Mouse (Mus musculus) NIH3T3 (cell line): ENCODE measurements around the gene 4930595D18Rik.

Source experiments
- DNase-seq: peaks from one replicate; pipeline ENCODE4 v3.0.0-alpha.2; 2012; ENCODE audit warnings: low read depth

The 4930595D18Rik gene

GRCm38 (mm10) chr12:111184476-111184875 is at the start of gene 4930595D18Rik:
TSS of gene 4930595D18Rik (minus strand) at chr12:111184491.
- no peak for DNase-seq

- DNase-seq = no peak
These were observed 49.5 kb upstream of the 4930595D18Rik start for GRCm38 (mm10) chr12:111233798-111234197.

GRCm38 (mm10) chr12:111230793-111231192 is 46.5 kb upstream of the 4930595D18Rik start:
- DNase-seq = no peak

DNA sequence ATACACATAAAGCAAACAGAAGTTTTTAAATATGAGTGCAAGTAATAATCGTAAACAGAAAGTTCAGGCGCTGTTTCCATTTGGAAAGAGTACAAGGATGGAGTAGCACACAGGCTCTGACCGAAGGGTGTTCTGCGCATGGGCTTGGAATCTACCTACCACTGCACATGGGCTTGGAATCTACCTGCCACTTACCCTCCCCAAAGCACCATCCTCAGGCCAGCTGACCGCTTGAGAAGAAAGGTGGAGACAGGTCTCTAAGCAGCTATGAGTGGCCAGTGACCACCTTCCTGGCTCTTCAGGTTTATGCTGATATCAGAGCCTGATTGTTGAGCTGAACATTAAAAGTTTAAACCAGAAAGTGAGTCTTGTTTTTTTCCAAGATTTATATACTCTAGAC is 44.2 kb upstream of the 4930595D18Rik start:
- DNase-seq = no peak

DNA sequence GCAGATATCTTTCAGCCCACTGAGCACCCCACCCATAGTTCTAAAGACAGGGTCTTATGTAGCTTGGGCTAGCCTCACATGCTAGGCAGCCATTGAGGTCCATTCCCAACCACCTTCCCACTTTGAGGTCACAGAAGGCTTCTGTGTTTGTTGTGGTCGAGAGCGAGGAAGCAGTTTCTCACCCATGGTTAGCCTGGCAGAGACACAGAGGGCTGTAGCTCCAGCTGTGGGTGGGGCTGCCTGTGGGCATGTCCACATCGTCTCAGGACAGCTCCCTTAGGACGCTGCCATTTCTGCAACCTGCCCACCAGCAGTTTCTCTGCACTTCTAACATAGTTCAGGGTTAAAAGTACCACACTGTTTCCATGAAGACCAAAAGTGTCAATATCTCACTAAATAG is 43.1 kb upstream of the 4930595D18Rik start:
- no peak for DNase-seq

GRCm38 (mm10) chr12:111225197-111225780 is 41.0 kb upstream of the 4930595D18Rik start:
- no peak for DNase-seq

DNA sequence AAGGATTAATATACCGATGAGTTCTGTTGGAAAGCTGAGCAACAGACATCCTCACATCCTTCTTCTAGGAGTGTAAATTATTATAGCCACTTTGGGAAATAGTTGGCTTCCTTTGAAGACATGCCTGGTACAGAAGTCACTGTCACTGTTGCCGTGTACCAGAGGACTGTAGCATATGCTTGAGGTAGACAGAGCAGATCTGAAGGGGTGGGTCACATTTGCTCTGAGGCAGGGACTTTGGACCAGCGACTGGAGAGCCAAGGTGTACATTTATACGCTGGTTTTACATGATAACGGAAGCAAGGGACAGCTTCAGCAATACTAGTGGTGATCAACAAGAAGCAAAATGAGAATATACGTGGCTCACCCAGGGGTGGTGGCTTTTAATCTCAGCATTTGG is 34.6 kb upstream of the 4930595D18Rik start:
- no peak for DNase-seq

GRCm38 (mm10) chr12:111211729-111212128 is 27.4 kb upstream of the 4930595D18Rik start:
- no peak for DNase-seq

DNA sequence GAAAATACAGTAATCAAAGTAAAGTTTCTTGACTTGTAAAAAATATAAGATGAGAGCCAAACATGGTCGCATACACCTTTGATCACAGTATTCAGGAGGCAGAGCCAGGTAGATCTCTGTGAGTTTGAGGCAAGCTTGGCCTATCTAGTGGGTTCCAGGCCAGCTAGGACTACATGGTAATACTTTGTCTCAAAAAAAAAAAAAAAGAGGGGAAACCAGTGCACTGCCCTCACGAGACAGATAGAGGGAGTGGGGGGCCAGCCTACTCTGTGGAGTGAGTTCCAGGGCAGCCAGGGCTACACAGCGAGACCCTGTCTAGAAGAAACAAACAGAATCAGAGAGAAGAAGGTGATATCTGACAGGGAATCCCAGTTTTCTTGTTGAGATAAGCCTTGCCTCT is 23.4 kb upstream of the 4930595D18Rik start:
- DNase-seq = no peak

DNA sequence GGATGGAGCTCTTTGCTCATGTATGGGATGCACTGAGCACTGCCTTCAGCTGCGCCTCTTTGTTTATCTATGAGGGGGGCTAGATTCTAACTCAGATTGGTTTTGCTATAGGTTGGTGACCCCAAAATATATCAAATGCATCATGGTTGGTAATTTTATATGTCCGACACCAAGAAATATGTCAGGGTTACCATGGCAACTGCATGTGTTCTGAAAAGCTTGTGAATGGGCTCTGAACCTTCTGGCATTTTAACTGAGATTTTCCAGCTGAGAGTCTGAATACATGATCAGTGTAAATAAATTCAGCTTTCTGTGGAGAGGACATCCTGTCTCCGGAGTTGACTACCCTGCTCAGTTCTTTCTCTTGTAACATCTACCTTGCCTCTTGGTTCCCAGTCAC is 19.7 kb upstream of the 4930595D18Rik start:
- DNase-seq = no peak

- no peak for DNase-seq
These were observed 18.8 kb upstream of the 4930595D18Rik start for GRCm38 (mm10) chr12:111203076-111203475.

DNA sequence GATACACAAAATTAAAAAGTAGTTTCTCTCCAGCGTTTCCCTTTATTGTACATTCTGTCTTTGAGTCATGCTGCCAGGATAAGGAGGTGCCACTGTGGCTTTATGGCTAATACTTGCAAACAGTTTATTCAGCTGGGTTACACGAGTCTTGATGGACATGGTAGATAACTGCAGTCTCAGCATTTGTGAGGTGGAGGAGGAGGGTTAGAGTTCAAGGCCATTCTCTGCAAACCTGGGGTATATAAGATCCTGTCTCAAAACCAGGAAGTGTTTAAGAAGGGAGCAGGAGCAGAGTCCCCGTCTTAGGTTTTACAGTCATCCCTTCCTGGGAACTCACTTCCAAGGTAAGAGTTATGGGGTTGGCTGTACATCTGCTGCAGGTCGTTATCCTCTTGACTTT is 12.3 kb upstream of the 4930595D18Rik start:
- DNase-seq = no peak

DNA sequence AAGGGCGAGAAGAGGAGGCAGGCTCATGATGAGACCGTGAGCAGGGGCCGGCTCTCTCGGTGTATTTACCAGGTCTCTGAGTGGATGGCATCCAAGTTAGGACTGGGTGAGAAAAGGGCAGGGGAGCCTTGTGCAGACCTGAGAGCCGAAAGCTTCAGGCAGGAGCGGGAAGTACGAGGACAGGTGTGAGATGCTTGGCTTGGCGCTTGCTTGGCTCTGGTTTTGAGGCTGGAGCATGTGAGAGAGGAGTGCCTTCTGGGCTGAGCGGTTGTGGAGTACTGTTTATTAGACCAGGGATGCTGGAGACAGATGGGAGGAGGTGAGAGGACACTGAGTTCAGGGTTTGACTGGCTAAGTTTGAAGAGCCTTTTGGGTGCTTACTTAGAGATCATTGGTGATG is 9.0 kb upstream of the 4930595D18Rik start:
- DNase-seq = no peak

DNA sequence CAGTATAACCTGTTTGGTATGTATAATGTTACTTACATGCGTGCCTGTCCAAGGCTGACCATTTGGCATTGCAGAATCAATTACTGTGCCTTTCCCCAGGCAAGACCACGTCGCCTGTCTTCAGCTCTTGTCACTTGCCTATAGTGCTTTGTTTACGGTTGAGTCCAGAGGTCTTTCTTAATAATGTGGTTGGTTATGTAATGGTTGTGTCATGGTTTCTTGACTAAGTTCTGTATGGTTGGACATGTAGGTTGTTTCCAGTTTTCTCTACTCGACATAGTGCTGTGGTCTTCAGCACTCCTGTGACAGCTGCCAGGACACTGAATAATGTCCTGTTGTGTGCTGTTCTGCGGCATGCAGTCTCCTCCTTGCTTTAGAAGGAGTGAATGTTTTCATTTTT is 8.5 kb upstream of the 4930595D18Rik start:
- no peak for DNase-seq

DNA sequence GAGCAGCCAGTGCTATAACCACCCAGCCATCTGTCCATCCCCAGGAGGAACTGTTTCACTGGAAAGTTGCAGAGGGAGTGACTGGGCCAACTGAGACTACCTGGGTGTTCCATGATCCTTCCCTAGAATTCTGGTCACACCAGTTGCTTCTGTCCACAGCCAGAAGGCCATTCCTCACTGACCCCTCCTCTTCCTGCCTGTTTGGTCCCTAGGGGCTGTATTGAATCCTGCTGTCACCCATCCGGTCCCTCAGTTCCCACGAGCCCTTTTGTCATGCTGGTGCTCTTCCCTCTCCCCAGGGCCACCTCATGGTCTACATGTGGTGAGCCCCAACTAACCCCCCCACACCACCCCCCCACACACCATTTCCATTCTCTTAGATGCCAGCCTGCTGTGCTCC is 6.6 kb upstream of the 4930595D18Rik start:
- DNase-seq = no peak

- DNase-seq = no peak
These were observed 6.1 kb upstream of the 4930595D18Rik start for GRCm38 (mm10) chr12:111190355-111190754.

GRCm38 (mm10) chr12:111188295-111188694 is 4.0 kb upstream of the 4930595D18Rik start:
- DNase-seq = no peak

- peak; percentile 65 for DNase-seq
These were observed 2.7 kb upstream of the 4930595D18Rik start for GRCm38 (mm10) chr12:111186986-111187385.

DNA sequence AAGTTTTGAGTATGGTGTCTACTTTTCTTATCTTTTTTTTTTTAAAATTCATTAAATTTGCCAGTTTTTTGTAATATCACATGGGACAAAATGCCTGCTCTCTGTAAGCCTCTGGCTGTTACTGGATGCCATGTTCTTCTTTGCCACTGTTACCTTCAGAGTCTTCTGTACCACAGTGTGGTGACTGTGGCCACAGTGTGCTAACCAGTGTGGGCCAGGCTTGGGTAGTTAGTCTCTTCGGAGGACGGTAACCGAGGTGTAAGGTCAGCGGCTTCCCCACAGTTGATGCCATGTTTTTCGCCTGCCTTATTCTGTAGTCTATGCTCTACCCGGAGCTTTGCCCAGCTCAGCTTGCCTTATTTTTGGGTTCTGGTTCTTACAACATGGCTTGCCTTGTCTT is 1.9 kb downstream of the 4930595D18Rik start:
- no peak for DNase-seq

DNA sequence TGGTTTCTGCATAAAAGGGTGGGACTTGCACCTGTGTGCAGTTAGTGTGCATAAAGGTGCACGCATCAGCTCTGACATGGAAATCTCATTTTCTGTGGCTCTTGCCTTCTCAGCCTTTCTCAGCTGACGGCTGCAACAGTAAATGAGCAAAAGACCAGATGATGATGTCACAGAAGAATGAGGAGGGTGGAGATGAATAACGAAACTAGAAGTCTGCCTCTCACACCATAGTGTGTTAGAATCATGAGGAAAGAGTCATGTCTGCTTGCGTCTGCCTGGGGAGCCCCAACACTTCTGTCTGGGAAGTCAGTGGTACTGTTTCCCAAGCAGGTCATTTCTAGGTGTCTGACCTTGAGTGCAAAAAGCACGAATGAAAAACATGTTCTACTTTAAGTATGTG is 2.4 kb downstream of the 4930595D18Rik start:
- DNase-seq = no peak

DNA sequence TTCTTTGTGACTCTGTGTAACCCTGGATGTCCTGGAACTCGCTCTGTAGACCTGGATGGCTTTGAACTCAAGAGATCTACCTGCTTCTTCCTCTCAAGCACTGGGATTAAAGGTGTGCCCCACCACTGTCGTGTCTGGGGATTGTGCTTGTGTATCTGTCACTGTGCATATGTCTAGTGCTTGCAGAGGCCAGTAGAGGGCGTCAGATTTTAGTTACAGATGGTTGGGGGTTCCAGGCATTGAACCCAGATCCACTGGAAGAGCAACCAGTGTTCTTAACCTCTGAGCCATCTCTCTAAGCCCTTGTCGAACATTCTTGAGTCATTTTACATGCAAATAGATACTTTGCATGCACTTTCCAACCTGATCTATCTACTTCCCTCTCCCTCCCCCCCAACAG is 5.5 kb downstream of the 4930595D18Rik start:
- DNase-seq = no peak

DNA sequence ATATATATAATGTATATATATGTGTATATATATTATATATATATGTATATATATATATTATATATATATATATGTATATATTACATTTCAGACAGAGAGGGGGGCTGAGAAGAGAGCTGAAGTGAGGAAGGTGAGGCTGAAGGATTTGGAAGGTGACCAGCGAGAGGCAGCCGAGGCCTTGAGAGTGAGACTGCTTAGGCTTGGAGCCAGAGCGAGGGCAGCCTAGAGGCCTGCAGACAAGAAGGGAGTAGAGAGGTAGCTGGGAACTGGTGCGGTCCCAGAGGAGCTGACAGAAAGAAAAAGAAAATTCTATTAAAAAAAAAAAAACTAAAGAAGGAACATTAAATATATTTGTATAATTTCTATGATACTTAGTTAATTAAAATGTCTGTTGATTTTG is 15.4 kb downstream of the 4930595D18Rik start:
- DNase-seq = no peak

DNA sequence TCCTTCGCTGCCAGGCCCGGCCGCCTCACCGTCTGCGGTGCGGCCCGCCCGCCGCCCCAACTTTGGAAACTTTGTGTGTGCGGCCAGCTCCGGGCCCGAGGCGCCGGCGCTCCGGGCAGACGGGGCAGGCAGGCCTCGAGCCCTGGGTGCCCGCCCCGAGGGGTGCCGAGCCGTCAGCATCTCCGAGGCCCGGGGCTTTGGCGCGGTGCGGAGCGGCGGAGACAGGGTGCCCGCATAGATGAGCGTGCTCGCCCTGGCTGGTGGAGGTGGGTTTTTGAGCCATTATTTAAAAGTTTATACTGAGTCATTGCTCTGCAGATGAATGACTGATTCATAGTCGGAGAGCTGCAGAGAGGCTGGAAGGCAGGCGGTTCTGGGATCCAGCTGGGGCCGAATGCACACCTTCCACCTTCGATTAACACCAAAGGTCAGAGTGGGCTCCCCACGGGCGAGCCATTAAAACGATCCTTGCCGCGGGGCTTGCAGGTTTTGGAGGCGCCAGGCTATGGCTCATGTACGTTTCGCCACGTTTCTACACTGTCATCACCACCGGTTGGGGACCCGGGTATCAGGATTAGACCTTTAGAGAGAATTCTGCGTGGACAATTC is 17.5 kb downstream of the 4930595D18Rik start:
- peak; percentile 57 for DNase-seq
